Mouse (Mus musculus): ENCODE data around the gene Colgalt1.

GRCm38 (mm10) chr8:71579476-71579875 is 31.3 kb upstream of the Colgalt1 start:
- TF ChIP-seq EP300 (IDR thresholded peaks at IDR 0.05; ENCODE audit: low read length) (no peak), MAZ (IDR thresholded peaks at IDR 0.05; ENCODE audit: low read depth, low read length) (no peak), MAFK (IDR thresholded peaks at IDR 0.05; ENCODE audit: insufficient replicate concordance, low read length) (no peak)

All from CH12.LX (cell line).